Mouse (Mus musculus): ENCODE measurements at regions not wholly inside any gene's neighbourhood (a gene's known extent, or its start where the extent isn't known, plus 50 kb on each side); places are given as distances from the start of the nearest gene placed in this dataset.
A peak's percentile ranks its signal among the peaks of the same experiment; 100 is the strongest.

GRCm38 (mm10) chr5:128550736-128551135, 49.9 kb upstream of the Fzd10 start:
- Histone ChIP-seq H3K4me1 (ENCODE audit: control insufficient read depth, insufficient read depth, low read length) (peaks cover 14% of the 10 kb centered on the region), H3K4me3 (ENCODE audit: low read depth, low read length) (no peak overlapping the region), H3K4me2 (ENCODE audit: low read depth, low read length) (no peak overlapping the region), H3K27me3 (replicated peaks; ENCODE audit: control insufficient read depth, insufficient read depth, low read length) (peaks cover 20% of the 10 kb centered on the region), H3K9ac (ENCODE audit: low read depth, low read length) (no peak overlapping the region), H3K9me3 (ENCODE audit: control insufficient read depth, low read length) (no peaks in the 10 kb centered on the region), H3K27ac (replicated peaks; ENCODE audit: low read depth, low read length) (no peak overlapping the region), H3K36me3 (ENCODE audit: control insufficient read depth, insufficient read depth, low read length) (no peaks in the 10 kb centered on the region)
- ATAC-seq (ENCODE audit: low read depth) (no peak), DNase-seq (ENCODE audit: low spot score) (no peak)
- WGBS = 25% methylated on average over 3 of the region's 3 CpGs

- 84% methylated on average over 11 of the region's 11 CpGs for WGBS
- no peaks in the 10 kb centered on the region for H3K9me3 ChIP-seq (ENCODE audit: control insufficient read depth, low read length)
- ATAC-seq (ENCODE audit: low read depth) = no peak
Measured at GRCm38 (mm10) chr5:128549811-128550210, 50.8 kb upstream of the Fzd10 start.

GRCm38 (mm10) chr5:128542049-128542448, 58.6 kb upstream of the Fzd10 start:
- Histone ChIP-seq H3K27ac (replicated peaks; ENCODE audit: low read depth, low read length) (no peak overlapping the region), H3K4me1 (ENCODE audit: control insufficient read depth, insufficient read depth, low read length) (peaks cover 6% of the 10 kb centered on the region; the same call in 1 of the 2 replicates), H3K9ac (ENCODE audit: low read depth, low read length) (no peak overlapping the region), H3K27me3 (replicated peaks; ENCODE audit: control insufficient read depth, insufficient read depth, low read length) (no peaks in the 10 kb centered on the region), H3K4me2 (ENCODE audit: low read depth, low read length) (no peak overlapping the region), H3K4me3 (ENCODE audit: low read depth, low read length) (no peak overlapping the region), H3K36me3 (ENCODE audit: control insufficient read depth, insufficient read depth, low read length) (no peaks in the 10 kb centered on the region), H3K9me3 (ENCODE audit: control insufficient read depth, low read length) (no peaks in the 10 kb centered on the region)
- ATAC-seq (ENCODE audit: low read depth) = no peak
- WGBS = 10% methylated on average over 10 of the region's 10 CpGs
- DNase-seq (ENCODE audit: low spot score) = peak; percentile 33

More at GRCm38 (mm10) chr5:128549811-128550210, 50.8 kb upstream of the Fzd10 start:
- Histone ChIP-seq H3K27me3 (replicated peaks; ENCODE audit: control insufficient read depth, insufficient read depth, low read length) (peaks cover 20% of the 10 kb centered on the region), H3K4me1 (ENCODE audit: control insufficient read depth, insufficient read depth, low read length) (peaks cover 14% of the 10 kb centered on the region), H3K27ac (replicated peaks; ENCODE audit: low read depth, low read length) (no peak overlapping the region), H3K36me3 (ENCODE audit: control insufficient read depth, insufficient read depth, low read length) (no peaks in the 10 kb centered on the region), H3K4me3 (ENCODE audit: low read depth, low read length) (no peak overlapping the region), H3K9ac (ENCODE audit: low read depth, low read length) (no peak overlapping the region), H3K4me2 (ENCODE audit: low read depth, low read length) (no peak overlapping the region)
- DNase-seq (ENCODE audit: low spot score) = no peak

GRCm38 (mm10) chr5:128538646-128539045, 62.0 kb upstream of the Fzd10 start:
- Histone ChIP-seq H3K4me1 (ENCODE audit: control insufficient read depth, insufficient read depth, low read length) (peaks cover 14% of the 10 kb centered on the region; the same call in 1 of the 2 replicates), H3K36me3 (ENCODE audit: control insufficient read depth, insufficient read depth, low read length) (no peaks in the 10 kb centered on the region), H3K27ac (replicated peaks; ENCODE audit: low read depth, low read length) (no peak overlapping the region), H3K9me3 (ENCODE audit: control insufficient read depth, low read length) (no peaks in the 10 kb centered on the region), H3K4me2 (ENCODE audit: low read depth, low read length) (no peak overlapping the region), H3K4me3 (ENCODE audit: low read depth, low read length) (no peak overlapping the region), H3K27me3 (replicated peaks; ENCODE audit: control insufficient read depth, insufficient read depth, low read length) (no peaks in the 10 kb centered on the region), H3K9ac (ENCODE audit: low read depth, low read length) (no peak overlapping the region)
- ATAC-seq (ENCODE audit: low read depth) = no peak
- DNase-seq (ENCODE audit: low spot score) = no peak
- 69% methylated on average over 5 of the region's 5 CpGs for WGBS

- peak; percentile 76; the same call in 1 of the 2 replicates for ATAC-seq (ENCODE audit: low read depth)
- H3K27ac ChIP-seq (replicated peaks; ENCODE audit: low read depth, low read length) = no peak overlapping the region
Measured at GRCm38 (mm10) chr5:128537218-128537617, 63.4 kb upstream of the Fzd10 start.

GRCm38 (mm10) chr5:128536393-128536792, 64.3 kb upstream of the Fzd10 start:
- 24% methylated on average over 8 of the region's 8 CpGs for WGBS

More at GRCm38 (mm10) chr5:128537218-128537617, 63.4 kb upstream of the Fzd10 start:
- Histone ChIP-seq H3K4me3 (ENCODE audit: low read depth, low read length) (no peak overlapping the region), H3K4me2 (ENCODE audit: low read depth, low read length) (peak overlapping the region; percentile 44), H3K9ac (ENCODE audit: low read depth, low read length) (no peak overlapping the region), H3K36me3 (ENCODE audit: control insufficient read depth, insufficient read depth, low read length) (no peaks in the 10 kb centered on the region), H3K27me3 (replicated peaks; ENCODE audit: control insufficient read depth, insufficient read depth, low read length) (no peaks in the 10 kb centered on the region), H3K4me1 (ENCODE audit: control insufficient read depth, insufficient read depth, low read length) (peaks cover 14% of the 10 kb centered on the region; the same call in 1 of the 2 replicates), H3K9me3 (ENCODE audit: control insufficient read depth, low read length) (no peaks in the 10 kb centered on the region)
- WGBS = 58% methylated on average over 12 of the region's 12 CpGs
- DNase-seq (ENCODE audit: low spot score) = peak; percentile 33

GRCm38 (mm10) chr5:128527241-128527640, 73.4 kb upstream of the Fzd10 start:
- DNase-seq (ENCODE audit: low spot score) (no peak), ATAC-seq (ENCODE audit: low read depth) (no peak)
- Histone ChIP-seq H3K27ac (replicated peaks; ENCODE audit: low read depth, low read length) (no peak overlapping the region), H3K4me2 (ENCODE audit: low read depth, low read length) (no peak overlapping the region), H3K9me3 (ENCODE audit: control insufficient read depth, low read length) (no peaks in the 10 kb centered on the region), H3K4me3 (ENCODE audit: low read depth, low read length) (no peak overlapping the region), H3K4me1 (ENCODE audit: control insufficient read depth, insufficient read depth, low read length) (no peaks in the 10 kb centered on the region), H3K36me3 (ENCODE audit: control insufficient read depth, insufficient read depth, low read length) (no peaks in the 10 kb centered on the region), H3K9ac (ENCODE audit: low read depth, low read length) (no peak overlapping the region), H3K27me3 (replicated peaks; ENCODE audit: control insufficient read depth, insufficient read depth, low read length) (no peaks in the 10 kb centered on the region)
- WGBS = 31% methylated on average over 8 of the region's 9 CpGs

More at GRCm38 (mm10) chr5:128536393-128536792, 64.3 kb upstream of the Fzd10 start:
- ATAC-seq (ENCODE audit: low read depth) (no peak), DNase-seq (ENCODE audit: low spot score) (no peak)
- H3K4me3 ChIP-seq (ENCODE audit: low read depth, low read length) = no peak overlapping the region
- no peaks in the 10 kb centered on the region for H3K36me3 ChIP-seq (ENCODE audit: control insufficient read depth, insufficient read depth, low read length)
- peaks cover 10% of the 10 kb centered on the region; the same call in 1 of the 2 replicates for H3K4me1 ChIP-seq (ENCODE audit: control insufficient read depth, insufficient read depth, low read length)
- no peak overlapping the region for H3K27ac ChIP-seq (replicated peaks; ENCODE audit: low read depth, low read length)
- peak overlapping the region; percentile 44 for H3K4me2 ChIP-seq (ENCODE audit: low read depth, low read length)
- no peaks in the 10 kb centered on the region for H3K9me3 ChIP-seq (ENCODE audit: control insufficient read depth, low read length)
- H3K9ac ChIP-seq (ENCODE audit: low read depth, low read length) = no peak overlapping the region
- H3K27me3 ChIP-seq (replicated peaks; ENCODE audit: control insufficient read depth, insufficient read depth, low read length) = no peaks in the 10 kb centered on the region

GRCm38 (mm10) chr5:128526432-128526831, 74.2 kb upstream of the Fzd10 start:
- no peaks in the 10 kb centered on the region for H3K36me3 ChIP-seq (ENCODE audit: control insufficient read depth, insufficient read depth, low read length)
- WGBS = 66% methylated on average over 5 of the region's 5 CpGs
- H3K9me3 ChIP-seq (ENCODE audit: control insufficient read depth, low read length) = no peaks in the 10 kb centered on the region
- no peak overlapping the region for H3K4me2 ChIP-seq (ENCODE audit: low read depth, low read length)
- no peaks in the 10 kb centered on the region for H3K4me1 ChIP-seq (ENCODE audit: control insufficient read depth, insufficient read depth, low read length)
- H3K9ac ChIP-seq (ENCODE audit: low read depth, low read length) = no peak overlapping the region
- DNase-seq (ENCODE audit: low spot score) = peak; percentile 58
- 0 out of 2 replicates have a peak, but pooled peaks have one; percentile 53 for ATAC-seq (ENCODE audit: low read depth)
- no peak overlapping the region for H3K4me3 ChIP-seq (ENCODE audit: low read depth, low read length)
- H3K27ac ChIP-seq (replicated peaks; ENCODE audit: low read depth, low read length) = no peak overlapping the region
- no peaks in the 10 kb centered on the region for H3K27me3 ChIP-seq (replicated peaks; ENCODE audit: control insufficient read depth, insufficient read depth, low read length)

All from embryonic facial prominence, embryonic 14.5 days (tissue).